Mouse (Mus musculus): ENCODE results near the gene Tfrc.

GRCm38 (mm10) chr16:32593916-32594315 lies 14.8 kb upstream of the Tfrc start:
- TF ChIP-seq POLR2A (IDR thresholded peaks at IDR 0.05; ENCODE audit: extremely low read depth, insufficient read depth, low read length) (no peak), CTCF (IDR thresholded peaks at IDR 0.05; ENCODE audit: low read depth, low read length) (no peak)
